Mouse (Mus musculus) layer of hippocampus, adult 6 months (tissue): ENCODE data around the gene Traf5. TPM values are rescaled to one million over a fixed set of nuclear protein-coding genes. Genes with fewer than 3 reads are reported as not detected.

ENCODE experiments used
- long read RNA-seq, 2 experiments: library from polyadenylated mRNA; unstranded; transcript quantifications; one replicate each; pipeline ENCODE4 v2.0.0; 2019 to 2020
- microRNA-seq: library from miRNA; unstranded; fragments of <30 nt; microRNA quantifications from one replicate; pipeline ENCODE4 v1.2.0, GENCODE M21; 2020
- polyA plus RNA-seq: library from polyadenylated mRNA; unstranded; fragments of <200 nt; fragmentation: Nextera tagmentation; gene quantifications from 2 replicates; pipeline ENCODE4 v1.2.3, GENCODE M21; 2021

Gene Traf5
- 1.9 and 2.4 TPM in 2 replicates for polyA plus RNA-seq
- long read RNA-seq, experiment 1, partial matches to known transcripts = 0 of 2 reads
- long read RNA-seq, experiment 1, other reads (novel, unspliced or antisense) = 2 of 2 reads
- long read RNA-seq, experiment 2, partial matches to known transcripts = 1 of 9 reads
- long read RNA-seq, experiment 2, other reads (novel, unspliced or antisense) = 8 of 9 reads

DNA sequence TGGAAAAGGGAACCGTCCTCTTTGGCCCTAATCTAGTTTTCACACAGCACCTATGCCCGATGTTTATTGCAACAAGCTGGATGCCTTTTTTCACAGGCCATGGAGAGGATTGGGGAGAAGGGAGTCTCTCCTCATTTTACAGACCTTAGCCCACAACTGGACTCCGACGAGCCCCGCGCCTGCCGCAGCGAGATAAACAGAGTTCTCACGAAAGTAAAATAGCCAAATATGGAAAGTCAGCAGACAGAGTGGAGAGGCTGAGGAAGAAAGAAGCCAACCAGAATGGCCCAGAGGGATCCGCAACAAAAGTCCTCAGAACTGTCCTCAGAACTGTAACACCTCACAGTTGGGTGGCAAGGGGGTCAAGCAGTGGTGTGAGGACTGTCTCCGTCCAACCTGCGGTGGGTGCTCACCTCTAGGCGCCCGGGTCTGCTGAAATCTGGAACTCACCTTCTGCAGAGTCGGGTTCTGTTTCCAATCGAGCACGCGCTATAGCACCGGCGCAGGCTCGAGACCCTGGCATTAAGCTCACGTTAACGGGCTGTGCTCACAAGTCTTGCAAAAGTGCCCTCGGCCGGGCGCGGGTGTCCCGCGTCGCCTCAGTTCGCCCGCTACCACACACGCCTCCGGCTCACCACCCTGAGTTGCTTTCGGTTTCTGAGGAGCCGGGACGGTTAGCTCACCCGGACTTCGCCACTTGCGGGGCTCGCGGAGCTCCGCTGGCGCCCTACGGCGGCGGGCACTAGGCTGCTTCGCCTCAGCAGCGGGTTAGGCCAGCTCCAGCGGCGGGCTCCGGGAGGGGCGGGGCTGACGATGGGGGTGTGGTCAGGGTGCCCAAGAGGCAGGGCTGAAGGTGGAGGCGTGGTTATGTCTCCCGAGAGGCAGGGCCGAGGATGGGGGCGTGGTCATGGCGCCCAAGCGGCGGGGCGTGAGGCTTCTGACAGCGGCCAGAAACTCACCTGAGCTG is at the start of gene Traf5:
TSS of gene Traf5 (minus strand) at position 754 of the 967 bp plus-strand sequence.

GRCm38 (mm10) chr1:192137926-192138910 is 45.9 kb upstream of the Traf5 start, which contains the start of gene Rcor3:
TSS of gene Rcor3 (minus strand) at chr1:192138062.

DNA sequence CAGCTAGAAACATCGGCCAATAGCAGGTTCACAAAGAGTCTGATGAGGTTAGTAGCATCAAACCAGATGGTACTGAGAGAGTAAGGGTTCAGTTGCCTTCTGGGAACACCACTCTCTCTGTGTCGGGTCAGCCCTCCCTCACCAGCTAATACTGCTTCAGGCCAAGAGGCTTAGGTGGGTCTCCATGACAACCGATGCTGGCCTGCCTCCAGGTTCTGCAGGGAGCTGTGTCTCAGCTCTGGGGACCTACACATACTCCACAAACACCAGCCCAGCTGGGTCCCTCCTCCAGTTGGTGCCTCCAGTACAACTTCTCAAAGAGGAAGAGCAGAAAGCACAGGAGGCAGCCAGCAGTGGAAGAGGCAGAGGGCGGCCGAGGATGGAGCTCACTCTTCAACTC is 115.2 kb downstream of the Traf5 start, which contains the start of gene Rd3:
TSS of gene Rd3 (plus strand) at position 184 of the 400 bp plus-strand sequence.

Small RNAs within 50 kb of the gene (microRNA-seq; reads per million reads assigned to microRNA genes)
- not detected for gene Mir3473c

Other genes with a start within 250 kb of the Traf5 start
- 1.6 and 1.8 TPM in 2 replicates for gene Slc30a1, start 185.8 kb downstream of the Traf5 start, polyA plus RNA-seq
- gene Rd3, start 115.2 kb downstream of the Traf5 start, polyA plus RNA-seq = 0.69 and 3.2 TPM in 2 replicates
- gene Rcor3, start 45.5 kb upstream of the Traf5 start, polyA plus RNA-seq = 12.4 and 16.0 TPM in 2 replicates
- gene Kcnh1, start 98.2 kb upstream of the Traf5 start, polyA plus RNA-seq = 4.6 and 5.1 TPM in 2 replicates